Mouse (Mus musculus): ENCODE data around the gene Ppa1.
A peak's percentile ranks its signal among the peaks of the same experiment; 100 is the strongest.

Gene Ppa1

GRCm38 (mm10) chr10:61696560-61696823 is 48.1 kb downstream of the Ppa1 start:
- no peak for DNase-seq

DNA sequence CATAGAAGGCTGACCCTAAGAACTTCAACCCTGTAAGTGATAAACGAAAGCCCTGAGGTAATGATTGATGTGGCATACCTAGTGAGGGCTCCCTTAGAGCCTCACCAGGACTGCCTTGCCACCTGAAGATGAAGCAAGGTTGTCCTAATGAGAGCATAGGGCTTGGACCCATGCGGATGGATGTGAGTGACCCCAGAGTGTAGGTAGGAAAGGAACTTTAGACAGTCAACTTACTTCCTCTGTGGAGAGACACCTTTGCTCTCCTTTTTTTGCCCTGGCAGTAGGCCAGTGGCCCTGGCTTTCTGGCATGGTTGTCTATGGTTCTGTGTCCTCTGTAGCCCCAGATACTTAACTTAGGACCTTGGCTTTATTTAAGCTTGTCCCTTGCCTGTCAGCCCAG is 48.7 kb downstream of the Ppa1 start:
- no peak for DNase-seq

- DNase-seq = no peak
Observed at GRCm38 (mm10) chr10:61704663-61705062, 56.3 kb downstream of the Ppa1 start.

DNA sequence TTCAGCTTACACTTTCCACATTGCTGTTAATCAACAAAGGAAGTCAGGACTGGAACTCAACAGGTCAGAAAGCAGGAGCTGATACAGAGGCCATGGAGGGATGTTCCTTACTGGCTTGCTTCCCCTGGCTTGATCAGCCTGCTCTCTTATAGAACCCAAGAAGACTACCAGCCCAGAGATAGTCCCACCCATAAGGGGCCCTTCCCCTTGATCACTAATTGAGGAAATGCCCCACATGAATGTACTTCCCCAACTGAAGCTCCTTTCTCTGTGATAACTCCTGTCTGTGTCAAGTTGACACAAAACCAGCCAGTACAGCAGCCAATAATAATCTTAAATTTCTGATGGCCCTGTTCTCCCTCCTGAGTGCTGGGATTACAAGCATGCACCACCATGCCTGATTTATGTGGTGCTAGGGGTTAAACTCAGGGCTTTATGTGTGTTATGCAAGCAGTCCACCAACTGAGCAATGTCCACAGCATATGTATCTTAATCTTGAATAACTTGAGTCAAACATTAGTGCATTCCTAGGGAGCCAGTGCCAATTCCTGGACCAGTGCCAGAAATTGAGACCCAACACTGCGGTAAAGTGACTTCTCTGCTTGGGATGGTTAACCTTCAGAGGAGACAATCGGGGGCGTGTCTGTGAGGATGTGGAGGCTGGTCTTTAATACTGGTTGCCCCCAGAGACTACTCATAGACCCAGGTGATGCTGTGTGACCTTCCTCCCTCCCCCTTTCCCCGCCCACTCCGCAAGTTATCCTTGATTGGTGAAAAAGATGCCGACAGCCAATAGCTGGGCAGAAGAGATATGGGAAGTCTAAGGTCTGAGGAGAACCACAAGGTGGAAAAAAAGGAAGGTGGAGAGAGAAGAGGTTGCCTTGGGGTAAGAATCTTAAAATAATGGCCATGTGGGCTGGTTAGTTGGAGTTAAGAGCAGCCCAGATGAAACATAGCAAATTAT is 58.3 kb downstream of the Ppa1 start:
- no peak for DNase-seq

GRCm38 (mm10) chr10:61713601-61714000 is 65.2 kb downstream of the Ppa1 start:
- no peak for DNase-seq

DNA sequence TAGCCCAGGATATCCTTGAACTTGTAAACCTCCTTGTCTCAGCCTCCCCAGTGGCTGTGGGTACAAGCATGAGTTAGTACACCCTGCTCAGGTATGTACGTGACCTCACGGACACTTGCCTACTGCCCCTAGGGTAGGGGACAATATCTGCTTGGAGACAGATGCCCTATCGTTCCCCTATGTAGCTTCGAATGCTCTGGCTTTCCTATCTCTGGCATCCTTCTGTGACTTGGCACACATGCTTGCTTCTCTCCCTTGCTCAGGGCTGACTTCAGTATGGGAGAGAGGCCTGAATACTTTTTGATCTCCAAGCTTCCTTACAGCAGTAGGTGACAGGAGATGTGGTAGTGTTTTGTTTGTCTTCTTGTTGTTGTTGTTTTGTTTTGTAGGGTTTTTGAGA is 65.8 kb downstream of the Ppa1 start:
- DNase-seq = no peak

GRCm38 (mm10) chr10:61714771-61715461 is 66.6 kb downstream of the Ppa1 start, which contains the start of gene Aifm2:
Gene Aifm2 (plus strand): TSS chr10:61715263.
- DNase-seq = peak; percentile 83

DNA sequence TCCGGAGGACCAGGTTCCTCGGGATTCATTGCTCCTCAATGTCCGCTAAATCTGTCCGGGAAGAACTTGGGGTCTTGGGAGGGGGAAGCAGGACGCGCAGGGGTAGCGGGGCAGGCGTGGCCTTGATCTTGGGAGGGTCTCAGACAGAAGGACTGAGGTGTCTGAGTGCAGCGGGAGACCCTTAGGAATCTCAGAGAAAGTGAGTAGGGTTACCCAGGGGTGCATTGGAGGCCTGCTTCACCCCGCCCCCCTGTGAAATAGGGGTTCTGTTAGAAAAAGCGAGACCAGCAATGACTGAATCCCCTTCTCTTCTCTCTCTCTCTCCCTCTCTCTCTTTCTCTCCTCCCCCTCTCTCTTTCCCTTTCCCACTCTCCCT is 67.1 kb downstream of the Ppa1 start:
- no peak for DNase-seq

DNA sequence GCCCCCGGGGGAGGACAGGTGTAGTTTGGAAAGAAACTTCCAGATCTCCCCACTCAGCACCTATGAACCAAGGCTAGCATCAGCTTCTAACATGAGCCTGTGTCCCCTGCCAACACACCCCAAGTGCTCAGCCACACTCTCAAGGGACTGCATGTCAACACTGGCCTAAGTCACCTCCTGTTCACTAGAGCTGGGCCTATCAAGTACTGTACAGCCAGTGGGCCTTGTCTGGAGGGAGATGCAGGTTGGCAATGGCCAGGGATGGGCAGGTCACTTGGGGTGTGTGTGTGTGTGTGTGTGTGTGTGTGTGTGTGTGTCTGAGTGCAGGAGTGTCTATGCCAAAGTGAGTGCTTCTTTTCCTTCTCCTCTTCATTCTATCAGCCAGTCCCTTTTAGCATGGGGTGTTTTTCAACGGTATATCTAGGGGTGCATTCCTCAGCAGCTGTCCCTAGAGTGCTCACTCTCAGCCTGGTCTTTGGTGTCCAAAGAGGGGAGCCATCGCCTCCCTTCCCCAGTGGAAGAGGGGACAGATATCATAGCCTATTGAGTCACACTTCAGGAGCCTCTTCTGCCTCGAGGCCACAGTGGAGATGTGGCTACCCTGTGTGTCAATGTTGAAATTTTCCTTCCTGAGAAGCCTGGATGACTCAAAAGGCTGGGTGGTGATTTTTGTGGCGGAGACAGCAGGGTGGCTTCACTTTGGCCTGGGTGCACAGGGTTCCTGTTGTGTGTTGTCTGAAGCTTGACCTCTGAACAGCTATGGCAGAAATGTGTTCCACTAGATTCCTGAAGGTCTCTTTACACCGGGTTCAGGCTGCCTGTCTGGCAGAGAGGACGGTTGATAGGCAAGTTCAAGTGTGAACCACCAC is 67.9 kb downstream of the Ppa1 start:
- DNase-seq = no peak

- no peak for DNase-seq
Observed at GRCm38 (mm10) chr10:61717406-61718296, 69.3 kb downstream of the Ppa1 start.

DNA sequence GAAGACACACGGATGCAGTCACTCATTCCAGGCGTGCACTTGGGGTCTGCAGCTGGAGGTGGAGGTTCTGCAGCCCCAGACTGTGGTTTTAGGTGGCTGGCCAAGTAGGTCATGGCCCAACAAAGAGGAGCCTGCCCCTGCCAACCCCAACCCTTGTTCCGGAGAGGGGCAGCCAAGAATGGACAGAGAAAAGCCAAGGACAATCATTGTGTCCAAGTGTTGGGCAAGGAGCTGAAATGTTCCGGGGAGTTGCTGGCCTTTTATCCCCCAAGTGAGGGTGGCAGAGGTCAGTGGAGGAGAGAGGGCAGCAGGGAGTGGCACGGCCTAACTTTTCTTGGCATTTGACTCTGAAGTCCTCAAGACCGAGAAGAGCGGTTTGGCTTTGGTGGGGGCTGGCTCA is 72.0 kb downstream of the Ppa1 start:
- DNase-seq = no peak

GRCm38 (mm10) chr10:61722215-61722614 is 73.9 kb downstream of the Ppa1 start:
- DNase-seq = no peak

GRCm38 (mm10) chr10:61723271-61723670 is 74.9 kb downstream of the Ppa1 start:
- DNase-seq = no peak

Data from embryo, embryonic 11 days (tissue).